Mouse (Mus musculus): ENCODE results near the gene Skint6. TPM values are rescaled to one million over a fixed set of nuclear protein-coding genes. Genes with fewer than 3 reads are reported as not detected.
"Not testable (repeated sequence)": the region's sequence is repeated elsewhere in the genome, so short reads cannot be mapped to it uniquely, and the experiment has no call there.

Skint6 gene
- polyA plus RNA-seq (2012; ENCODE audit: insufficient read depth, insufficient read length, missing spikeins) = not detected in 2 replicates

GRCm38 (mm10) chr4:113286873-113287272 lies at the start of gene Skint6:
TSS of gene Skint6 (minus strand) at chr4:113286973.
- no peak within 1 kb of the TSS for H3K27ac ChIP-seq (replicated peaks; ENCODE audit: low read depth, low read length)
- H3K4me3 ChIP-seq (ENCODE audit: insufficient read depth, low read depth, low read length) = no peak within 1 kb of the TSS
- no peaks in the 10 kb centered on the region for H3K4me1 ChIP-seq (ENCODE audit: control insufficient read depth, insufficient read depth, insufficient read length, low read length)

DNA sequence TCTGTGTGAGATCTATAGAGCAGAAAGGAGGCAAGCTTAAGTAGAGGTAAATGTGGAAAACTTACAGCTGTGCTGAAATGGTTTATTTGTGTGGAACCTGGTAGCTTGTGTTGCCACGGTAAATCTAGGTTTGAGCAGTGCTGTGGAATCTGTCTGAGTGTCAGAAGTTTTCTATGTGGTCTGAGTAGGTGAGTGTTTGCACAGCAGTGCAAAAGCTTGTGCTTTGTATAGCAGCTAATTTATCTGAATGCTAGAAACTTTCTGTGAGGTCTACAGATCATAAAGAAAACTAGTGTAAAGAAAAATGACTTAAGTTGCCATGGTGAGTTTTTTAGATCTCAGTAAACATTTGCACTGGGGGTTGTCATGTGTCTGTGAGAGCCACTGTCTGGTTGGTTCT lies 34.1 kb upstream of the Skint6 start:
- H3K4me3 ChIP-seq (ENCODE audit: insufficient read depth, low read depth, low read length) = no peak overlapping the region
- no peak overlapping the region for H3K27ac ChIP-seq (replicated peaks; ENCODE audit: low read depth, low read length)
- no peaks in the 10 kb centered on the region for H3K4me1 ChIP-seq (ENCODE audit: control insufficient read depth, insufficient read depth, insufficient read length, low read length)

GRCm38 (mm10) chr4:113301773-113302473 lies 15.2 kb upstream of the Skint6 start:
- H3K4me1 ChIP-seq (ENCODE audit: control insufficient read depth, insufficient read depth, insufficient read length, low read length) = no peaks in the 10 kb centered on the region
- no peak overlapping the region for H3K4me3 ChIP-seq (ENCODE audit: insufficient read depth, low read depth, low read length)
- no peak overlapping the region for H3K27ac ChIP-seq (replicated peaks; ENCODE audit: low read depth, low read length)

DNA sequence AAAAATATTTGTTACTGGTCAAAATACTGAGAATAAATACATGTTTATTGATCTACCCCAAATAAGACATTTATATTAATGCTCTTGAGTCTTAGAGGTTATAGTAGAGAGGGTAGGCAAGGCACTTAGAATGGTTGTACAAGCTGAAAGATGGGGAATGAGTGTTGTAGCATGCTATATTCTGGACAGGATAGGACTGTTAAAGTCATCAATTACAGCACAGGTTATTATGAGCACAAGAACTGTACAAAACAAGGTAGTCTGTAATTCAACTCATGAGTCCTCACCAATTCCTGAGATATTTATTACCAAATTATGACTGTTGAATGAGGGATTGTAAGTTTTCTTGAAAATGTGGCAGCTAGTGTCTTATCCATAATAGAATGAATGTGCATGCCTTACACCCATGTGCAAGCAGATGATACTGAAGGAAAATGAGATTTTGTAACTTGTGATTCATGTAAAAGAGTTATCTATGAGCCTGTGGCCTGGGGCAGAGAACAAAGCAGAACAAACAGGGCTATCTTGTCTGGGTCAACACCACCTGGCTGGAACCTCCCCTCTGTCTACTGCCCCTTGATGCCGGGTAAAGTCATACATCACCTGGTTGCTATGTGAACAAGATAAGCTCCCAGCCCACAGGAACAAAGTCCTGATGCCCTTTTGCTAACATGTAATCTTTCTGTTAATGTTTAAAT lies 23.3 kb downstream of the Skint6 start:
- Histone ChIP-seq H3K4me3 (ENCODE audit: insufficient read depth, low read depth, low read length) (no peak overlapping the region), H3K4me1 (ENCODE audit: control insufficient read depth, insufficient read depth, insufficient read length, low read length) (no peaks in the 10 kb centered on the region), H3K27ac (replicated peaks; ENCODE audit: low read depth, low read length) (no peak overlapping the region)

GRCm38 (mm10) chr4:113245808-113246207 lies 41.0 kb downstream of the Skint6 start:
- Histone ChIP-seq H3K4me3 (ENCODE audit: insufficient read depth, low read depth, low read length) (no peak overlapping the region), H3K4me1 (ENCODE audit: control insufficient read depth, insufficient read depth, insufficient read length, low read length) (no peaks in the 10 kb centered on the region), H3K27ac (replicated peaks; ENCODE audit: low read depth, low read length) (no peak overlapping the region)

DNA sequence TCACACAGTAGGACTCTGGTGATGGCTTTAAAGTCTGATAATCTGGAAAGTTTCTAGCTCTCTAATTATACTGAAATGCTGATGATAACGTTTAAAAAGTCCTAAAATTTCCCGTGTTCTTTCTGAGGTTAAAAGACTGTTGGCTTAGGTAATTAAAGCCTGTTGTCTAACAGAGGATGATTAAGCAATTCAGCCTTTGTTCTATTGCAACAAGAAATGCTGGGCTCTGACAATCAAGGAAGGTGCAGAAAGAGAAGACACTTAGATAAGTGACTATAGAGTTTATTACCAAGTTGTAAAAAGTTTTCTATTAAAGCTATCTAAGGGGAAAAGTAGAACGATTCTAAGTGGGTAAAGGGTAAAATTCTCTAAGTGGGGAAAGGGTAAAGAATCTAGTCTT lies 219.2 kb downstream of the Skint6 start:
- Histone ChIP-seq H3K27ac (replicated peaks; ENCODE audit: low read depth, low read length) (no peak overlapping the region), H3K4me1 (ENCODE audit: control insufficient read depth, insufficient read depth, insufficient read length, low read length) (no peaks in the 10 kb centered on the region), H3K4me3 (ENCODE audit: insufficient read depth, low read depth, low read length) (no peak overlapping the region)

DNA sequence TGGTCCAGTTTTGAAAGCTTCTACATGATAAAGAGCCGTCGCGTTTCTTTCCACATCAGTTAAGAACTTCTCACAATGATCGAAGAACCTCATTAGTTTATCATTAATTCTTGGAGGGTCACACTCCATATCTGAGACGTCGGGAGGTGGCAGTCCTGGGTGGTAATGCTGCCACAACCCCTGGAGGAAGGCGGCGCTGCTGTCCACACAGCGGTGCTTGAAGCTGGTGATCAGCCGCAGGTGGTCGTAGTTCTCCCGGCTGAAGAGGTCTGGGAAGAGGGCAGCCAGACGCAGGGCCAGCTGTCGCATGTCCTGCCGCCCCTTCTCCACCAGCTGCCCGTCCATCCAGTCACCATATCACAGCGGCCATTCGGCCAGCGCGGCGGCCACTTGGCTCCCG lies 307.6 kb downstream of the Skint6 start:
- H3K27ac ChIP-seq (replicated peaks; ENCODE audit: low read depth, low read length); H3K4me3 ChIP-seq (ENCODE audit: insufficient read depth, low read depth, low read length); H3K4me1 ChIP-seq (ENCODE audit: control insufficient read depth, insufficient read depth, insufficient read length, low read length): not testable (repeated sequence)

GRCm38 (mm10) chr4:112790646-112791045 lies 496.1 kb downstream of the Skint6 start:
- Histone ChIP-seq H3K4me1 (ENCODE audit: control insufficient read depth, insufficient read depth, insufficient read length, low read length) (no peaks in the 10 kb centered on the region), H3K4me3 (ENCODE audit: insufficient read depth, low read depth, low read length) (no peak overlapping the region), H3K27ac (replicated peaks; ENCODE audit: low read depth, low read length) (no peak overlapping the region)

GRCm38 (mm10) chr4:112774766-112775165 lies 512.0 kb downstream of the Skint6 start, which contains the start of gene Skint10:
TSS of gene Skint10 (minus strand) at chr4:112774866.
- H3K4me3 ChIP-seq (ENCODE audit: insufficient read depth, low read depth, low read length) = no peak within 1 kb of the TSS
- no peak within 1 kb of the TSS for H3K27ac ChIP-seq (replicated peaks; ENCODE audit: low read depth, low read length)
- H3K4me1 ChIP-seq (ENCODE audit: control insufficient read depth, insufficient read depth, insufficient read length, low read length) = no peaks in the 10 kb centered on the region

Measured in brown adipose tissue, adult 24 weeks (tissue).